Mouse (Mus musculus) cortical plate, adult 2 months (tissue): ENCODE measurements around the gene Rimklb. TPM values are rescaled to one million over a fixed set of nuclear protein-coding genes. Genes with fewer than 3 reads are reported as not detected.
"Not testable (repeated sequence)": the region's sequence is repeated elsewhere in the genome, so short reads cannot be mapped to it uniquely, and the experiment has no call there.

Source experiments
- H3K27ac ChIP-seq: fragments of 200-500 bp; 2 replicates; pipeline ENCODE4 v1.5.1; 2012; ENCODE audit warnings: low read length, control low read depth, inconsistent platforms; ENCODE audit not compliant: insufficient read depth
- H3K4me1 ChIP-seq: fragments of 200-500 bp; 2 replicates; pipeline ENCODE4 v1.6.1; 2011; ENCODE audit warnings: low read length; ENCODE audit not compliant: control insufficient read depth, insufficient read depth
- H3K4me3 ChIP-seq: fragments of 200-500 bp; 2 replicates; pipeline ENCODE4 v1.5.1; 2011; ENCODE audit warnings: mild to moderate bottlenecking, low read length, control low read depth; ENCODE audit not compliant: insufficient read depth
- CTCF ChIP-seq: fragments of 200-500 bp; IDR thresholded peaks from 2 replicates; pipeline ENCODE4 v1.5.1; 2011; ENCODE audit warnings: mild to moderate bottlenecking, control low read depth, low read length; ENCODE audit not compliant: insufficient read depth; ENCODE audit errors: extremely low read depth
- POLR2A ChIP-seq: fragments of 200-500 bp; IDR thresholded peaks from 2 replicates; pipeline ENCODE4 v1.6.1; 2011; ENCODE audit warnings: mild to moderate bottlenecking, low read length, control low read depth; ENCODE audit not compliant: insufficient read depth; ENCODE audit errors: extremely low read depth
- polyA plus RNA-seq: library from polyadenylated mRNA; depleted of rRNA; stranded (reverse); fragments of >200 nt; gene quantifications from 2 replicates; pipeline ENCODE4 v1.2.3, GENCODE M21; 2012

Rimklb gene
- polyA plus RNA-seq, 1 experiment = 41.6 TPM

- TF ChIP-seq POLR2A (no peak), CTCF (no peak)
- Histone ChIP-seq H3K4me3 (no peak overlapping the region), H3K4me1 (no peaks in the 10 kb centered on the region), H3K27ac (no peak overlapping the region)
Measured at GRCm38 (mm10) chr6:122527596-122527995, 29.0 kb upstream of the Rimklb start.

DNA sequence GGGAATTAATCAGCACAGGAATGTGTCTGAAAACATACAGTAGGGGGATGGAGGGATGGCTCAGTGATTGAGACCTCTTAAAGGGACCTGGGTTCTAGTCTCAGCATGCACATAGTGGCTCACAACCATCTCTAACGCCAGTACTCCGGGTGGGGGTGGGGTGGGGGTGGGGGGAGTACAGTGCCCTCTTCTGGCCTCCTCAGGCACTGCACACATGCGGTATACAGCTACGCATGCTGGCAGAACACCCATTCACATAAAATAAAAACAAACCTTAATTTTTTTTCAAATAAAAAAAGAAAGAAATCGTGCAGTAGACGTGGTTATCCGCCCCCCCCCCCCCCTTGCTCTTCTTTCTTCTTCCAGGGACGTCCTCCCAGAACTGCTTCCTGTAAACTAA lies 24.7 kb upstream of the Rimklb start:
- TF ChIP-seq POLR2A (no peak), CTCF (no peak)
- Histone ChIP-seq H3K27ac (no peak overlapping the region), H3K4me1 (no peaks in the 10 kb centered on the region), H3K4me3 (no peak overlapping the region)

- Histone ChIP-seq H3K27ac (no peak overlapping the region), H3K4me3 (no peak overlapping the region), H3K4me1 (no peaks in the 10 kb centered on the region)
- TF ChIP-seq CTCF (no peak), POLR2A (no peak)
Measured at GRCm38 (mm10) chr6:122522595-122522994, 24.0 kb upstream of the Rimklb start.

GRCm38 (mm10) chr6:122519384-122519783 lies 20.8 kb upstream of the Rimklb start:
- no peak overlapping the region for H3K27ac ChIP-seq
- TF ChIP-seq CTCF (no peak), POLR2A (no peak)
- H3K4me1 ChIP-seq = no peaks in the 10 kb centered on the region
- H3K4me3 ChIP-seq = no peak overlapping the region

DNA sequence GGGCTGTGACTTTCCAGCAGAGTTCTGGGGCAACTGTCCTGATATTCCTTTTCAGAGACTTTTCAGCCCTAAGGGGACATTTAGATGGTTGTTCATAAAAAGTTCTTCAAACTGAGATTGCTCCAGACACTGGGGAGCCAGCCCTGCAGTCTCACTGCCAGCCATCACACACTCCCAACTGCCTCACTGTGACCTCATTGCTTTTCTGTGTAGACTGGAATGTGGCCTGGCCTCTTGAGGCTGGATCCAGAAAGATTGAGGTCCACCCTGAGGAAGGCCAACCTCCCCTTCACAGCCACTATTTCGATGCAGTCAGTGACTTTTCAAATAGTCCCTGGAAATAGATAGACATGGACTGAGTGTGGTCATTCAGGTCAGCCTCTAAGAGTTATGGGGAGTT lies 19.1 kb upstream of the Rimklb start:
- TF ChIP-seq CTCF (no peak), POLR2A (no peak)
- Histone ChIP-seq H3K27ac (no peak overlapping the region), H3K4me3 (no peak overlapping the region), H3K4me1 (no peaks in the 10 kb centered on the region)

GRCm38 (mm10) chr6:122515762-122516161 lies 17.2 kb upstream of the Rimklb start:
- H3K4me3 ChIP-seq, H3K4me1 ChIP-seq, H3K27ac ChIP-seq: not testable (repeated sequence)

- Histone ChIP-seq H3K4me3 (no peak overlapping the region), H3K4me1 (no peaks in the 10 kb centered on the region), H3K27ac (no peak overlapping the region)
- no peak for TF ChIP-seq CTCF
- no peak for TF ChIP-seq POLR2A
Measured at GRCm38 (mm10) chr6:122514312-122514711, 15.8 kb upstream of the Rimklb start.

DNA sequence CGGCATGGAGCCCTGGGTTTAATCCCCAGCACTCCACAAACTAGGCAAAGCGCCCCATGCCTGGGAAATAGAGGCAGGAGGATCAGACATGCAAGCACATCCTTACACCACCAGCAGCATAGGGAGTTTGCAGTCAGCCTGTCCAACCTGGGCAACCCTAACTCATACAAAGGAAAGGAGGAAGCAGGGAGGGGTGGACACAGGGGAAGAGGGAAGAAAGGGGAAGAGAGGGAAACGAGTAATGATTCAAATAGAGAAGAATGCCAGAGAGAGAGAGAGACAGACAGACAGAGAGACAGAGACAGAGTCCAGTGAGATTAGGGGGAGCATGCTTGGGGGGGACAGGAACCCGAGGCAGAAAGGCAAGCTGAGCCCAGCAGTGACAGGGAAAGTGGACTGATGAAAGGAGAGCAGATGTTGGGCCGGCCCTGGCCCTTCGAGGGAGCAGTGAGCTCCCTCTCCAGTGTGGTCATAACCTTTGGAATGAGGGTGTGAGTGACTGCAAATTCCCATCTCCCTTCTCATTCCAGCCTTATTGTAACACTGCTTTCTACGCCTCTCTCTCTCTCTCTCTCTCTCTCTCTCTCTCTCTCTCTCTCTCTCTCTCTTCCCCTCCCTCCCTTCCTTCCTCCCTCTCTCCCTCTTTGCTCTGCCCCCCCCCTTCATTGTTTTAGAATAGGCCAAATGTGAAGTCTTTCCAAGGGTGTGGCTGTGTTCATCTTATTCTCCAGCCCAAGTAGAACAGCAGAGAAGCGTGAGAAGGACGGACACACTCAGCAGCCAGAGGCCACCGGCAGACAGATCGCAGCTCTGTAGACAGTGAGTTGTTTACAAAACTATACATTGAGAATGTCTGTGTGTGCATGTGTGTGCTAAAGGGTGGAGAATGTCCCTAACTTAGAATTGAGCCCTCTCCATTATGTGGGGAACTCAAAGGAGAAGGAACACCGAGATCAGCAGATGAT lies 14.6 kb upstream of the Rimklb start:
- H3K27ac ChIP-seq = no peak overlapping the region
- H3K4me1 ChIP-seq = no peaks in the 10 kb centered on the region
- no peak for TF ChIP-seq CTCF
- no peak for TF ChIP-seq POLR2A
- no peak overlapping the region for H3K4me3 ChIP-seq

DNA sequence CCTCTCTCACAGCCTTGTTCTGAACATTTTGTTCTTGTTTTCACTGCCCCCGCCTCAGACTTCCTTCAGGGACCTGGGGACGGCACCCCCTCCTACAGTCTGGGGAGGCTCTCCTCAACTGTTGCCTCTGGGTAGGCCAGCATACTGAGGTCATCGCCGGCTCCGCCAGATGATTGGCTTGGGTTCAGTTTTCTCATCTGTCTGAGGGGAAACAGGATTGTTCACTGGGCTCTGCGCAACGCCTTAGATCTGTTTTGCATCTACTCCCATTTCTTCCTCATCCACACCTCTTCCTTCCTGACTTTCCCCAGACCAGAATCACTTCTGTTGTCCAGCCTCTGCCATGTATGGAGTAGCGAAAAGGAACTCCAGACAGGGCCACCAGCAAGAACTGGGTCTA lies 9.9 kb upstream of the Rimklb start:
- H3K27ac ChIP-seq = no peak overlapping the region
- no peak for TF ChIP-seq POLR2A
- no peak for TF ChIP-seq CTCF

DNA sequence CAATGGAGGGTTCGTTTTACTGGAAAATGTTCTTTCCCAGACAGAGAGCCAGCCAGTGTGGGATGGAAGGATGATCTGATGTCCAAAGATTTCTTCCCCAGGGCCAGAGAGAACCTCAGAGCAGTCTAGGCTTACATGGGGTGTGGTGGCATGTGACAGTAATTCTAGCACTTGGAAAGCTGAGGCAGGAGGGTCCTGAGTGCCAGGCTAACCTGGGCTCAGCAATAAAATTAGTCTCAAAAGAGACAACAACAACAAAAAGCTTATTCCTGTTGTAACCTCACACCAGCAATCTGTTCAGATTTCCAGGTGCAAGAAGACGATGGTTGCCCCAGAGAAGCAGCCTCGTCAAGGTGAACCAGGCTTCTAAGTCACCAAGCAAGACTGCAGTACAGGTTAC lies 7.0 kb upstream of the Rimklb start, which contains the start of gene Mfap5:
Gene Mfap5 (plus strand): TSS at position 301 of the 400 bp plus-strand sequence.
- Histone ChIP-seq H3K27ac (no peak within 1 kb of the TSS), H3K4me3 (no peak within 1 kb of the TSS), H3K4me1 (no peaks in the 10 kb centered on the region)
- no peak for TF ChIP-seq CTCF
- TF ChIP-seq POLR2A = no peak

More for the DNA sequence above, 9.9 kb upstream of the Rimklb start:
- Histone ChIP-seq H3K4me1 (no peaks in the 10 kb centered on the region), H3K4me3 (no peak overlapping the region)

DNA sequence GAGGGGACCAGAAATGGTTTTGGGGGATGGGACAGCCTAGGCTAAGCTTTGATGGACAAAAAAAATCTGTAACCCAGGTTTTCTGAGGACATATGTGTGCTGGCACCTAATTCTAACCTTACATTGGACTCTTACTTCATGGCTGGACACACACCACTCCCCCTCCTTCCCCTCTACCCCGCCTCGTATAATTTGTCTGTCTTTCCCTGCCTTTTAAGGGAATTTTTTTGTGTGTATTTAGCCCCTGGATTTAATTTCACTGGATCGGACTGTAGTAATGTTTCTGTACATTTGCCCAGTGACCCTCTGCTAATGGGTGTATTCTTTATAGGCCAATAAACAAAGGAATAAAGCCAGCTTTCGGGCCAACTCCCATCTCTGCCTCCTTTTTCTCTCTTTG lies 6.5 kb upstream of the Rimklb start:
- TF ChIP-seq POLR2A (no peak), CTCF (no peak)
- Histone ChIP-seq H3K4me3 (no peak overlapping the region), H3K4me1 (no peaks in the 10 kb centered on the region), H3K27ac (no peak overlapping the region)
